Mouse (Mus musculus): ENCODE measurements around the gene Gpbar1.

Gene Gpbar1

GRCm38 (mm10) chr1:74288327-74288726 lies 10.0 kb downstream of the Gpbar1 start:
- Histone ChIP-seq H3K9me3 (ENCODE audit: low read length) (no peaks in the 10 kb centered on the region), H3K27me3 (ENCODE audit: insufficient read depth, low read length) (no peaks in the 10 kb centered on the region), H3K4me1 (replicated peaks; ENCODE audit: low read depth, low read length) (peaks cover 47% of the 10 kb centered on the region)

GRCm38 (mm10) chr1:74289248-74289647 lies 10.9 kb downstream of the Gpbar1 start:
- H3K9me3 ChIP-seq (ENCODE audit: low read length) = no peaks in the 10 kb centered on the region
- TF ChIP-seq CTCF (conservative IDR thresholded peaks at IDR 0.05; ENCODE audit: low read length) (no peak), POU5F1 (IDR thresholded peaks at IDR 0.05; ENCODE audit: borderline replicate concordance, low read length) (no peak)
- no peak overlapping the region for H3K4me3 ChIP-seq (replicated peaks; ENCODE audit: low read length)
- peaks cover 40% of the 10 kb centered on the region for H3K4me1 ChIP-seq (replicated peaks; ENCODE audit: low read depth, low read length)
- H3K36me3 ChIP-seq (ENCODE audit: insufficient read depth, low read length) = peaks cover 78% of the 10 kb centered on the region
- no peaks in the 10 kb centered on the region for H3K27me3 ChIP-seq (ENCODE audit: insufficient read depth, low read length)

More at GRCm38 (mm10) chr1:74288327-74288726, 10.0 kb downstream of the Gpbar1 start:
- H3K36me3 ChIP-seq (ENCODE audit: insufficient read depth, low read length) = peaks cover 74% of the 10 kb centered on the region
- H3K4me3 ChIP-seq (replicated peaks; ENCODE audit: low read length) = no peak overlapping the region
- TF ChIP-seq NANOG (IDR thresholded peaks at IDR 0.05; ENCODE audit: borderline replicate concordance, low read length) = no peak
- TF ChIP-seq POU5F1 (IDR thresholded peaks at IDR 0.05; ENCODE audit: borderline replicate concordance, low read length) = no peak
- no peak for TF ChIP-seq CTCF (conservative IDR thresholded peaks at IDR 0.05; ENCODE audit: low read length)

- H3K4me3 ChIP-seq (replicated peaks; ENCODE audit: low read length) = no peak overlapping the region
- peaks cover 41% of the 10 kb centered on the region for H3K4me1 ChIP-seq (replicated peaks; ENCODE audit: low read depth, low read length)
Observed at GRCm38 (mm10) chr1:74289740-74290139, 11.4 kb downstream of the Gpbar1 start.

GRCm38 (mm10) chr1:74290141-74290540 lies 11.8 kb downstream of the Gpbar1 start:
- TF ChIP-seq POU5F1 (IDR thresholded peaks at IDR 0.05; ENCODE audit: borderline replicate concordance, low read length) = no peak
- no peak for TF ChIP-seq CTCF (conservative IDR thresholded peaks at IDR 0.05; ENCODE audit: low read length)
- no peak for TF ChIP-seq NANOG (IDR thresholded peaks at IDR 0.05; ENCODE audit: borderline replicate concordance, low read length)
- peaks cover 45% of the 10 kb centered on the region for H3K4me1 ChIP-seq (replicated peaks; ENCODE audit: low read depth, low read length)
- no peak overlapping the region for H3K4me3 ChIP-seq (replicated peaks; ENCODE audit: low read length)
- H3K27me3 ChIP-seq (ENCODE audit: insufficient read depth, low read length) = no peaks in the 10 kb centered on the region
- H3K9me3 ChIP-seq (ENCODE audit: low read length) = no peaks in the 10 kb centered on the region
- H3K36me3 ChIP-seq (ENCODE audit: insufficient read depth, low read length) = peaks cover 85% of the 10 kb centered on the region

More at GRCm38 (mm10) chr1:74289740-74290139, 11.4 kb downstream of the Gpbar1 start:
- no peaks in the 10 kb centered on the region for H3K9me3 ChIP-seq (ENCODE audit: low read length)
- H3K27me3 ChIP-seq (ENCODE audit: insufficient read depth, low read length) = no peaks in the 10 kb centered on the region
- no peak for TF ChIP-seq NANOG (IDR thresholded peaks at IDR 0.05; ENCODE audit: borderline replicate concordance, low read length)
- TF ChIP-seq POU5F1 (IDR thresholded peaks at IDR 0.05; ENCODE audit: borderline replicate concordance, low read length) = no peak
- TF ChIP-seq CTCF (conservative IDR thresholded peaks at IDR 0.05; ENCODE audit: low read length) = no peak
- peaks cover 81% of the 10 kb centered on the region for H3K36me3 ChIP-seq (ENCODE audit: insufficient read depth, low read length)

GRCm38 (mm10) chr1:74292331-74293020 lies 14.1 kb downstream of the Gpbar1 start:
- peaks cover 49% of the 10 kb centered on the region for H3K4me1 ChIP-seq (replicated peaks; ENCODE audit: low read depth, low read length)
- peaks cover 95% of the 10 kb centered on the region for H3K36me3 ChIP-seq (ENCODE audit: insufficient read depth, low read length)
- no peaks in the 10 kb centered on the region for H3K27me3 ChIP-seq (ENCODE audit: insufficient read depth, low read length)
- TF ChIP-seq NANOG (IDR thresholded peaks at IDR 0.05; ENCODE audit: borderline replicate concordance, low read length) (no peak), CTCF (conservative IDR thresholded peaks at IDR 0.05; ENCODE audit: low read length) (no peak), POU5F1 (IDR thresholded peaks at IDR 0.05; ENCODE audit: borderline replicate concordance, low read length) (no peak)
- H3K4me3 ChIP-seq (replicated peaks; ENCODE audit: low read length) = no peak overlapping the region
- H3K9me3 ChIP-seq (ENCODE audit: low read length) = no peaks in the 10 kb centered on the region

GRCm38 (mm10) chr1:74293306-74293960 lies 15.1 kb downstream of the Gpbar1 start:
- Histone ChIP-seq H3K4me1 (replicated peaks; ENCODE audit: low read depth, low read length) (peaks cover 47% of the 10 kb centered on the region), H3K4me3 (replicated peaks; ENCODE audit: low read length) (no peak overlapping the region), H3K36me3 (ENCODE audit: insufficient read depth, low read length) (peaks cover 94% of the 10 kb centered on the region), H3K9me3 (ENCODE audit: low read length) (no peaks in the 10 kb centered on the region), H3K27me3 (ENCODE audit: insufficient read depth, low read length) (no peaks in the 10 kb centered on the region)
- no peak for TF ChIP-seq POU5F1 (IDR thresholded peaks at IDR 0.05; ENCODE audit: borderline replicate concordance, low read length)
- no peak for TF ChIP-seq CTCF (conservative IDR thresholded peaks at IDR 0.05; ENCODE audit: low read length)
- no peak for TF ChIP-seq NANOG (IDR thresholded peaks at IDR 0.05; ENCODE audit: borderline replicate concordance, low read length)

GRCm38 (mm10) chr1:74294090-74294643 lies 15.8 kb downstream of the Gpbar1 start:
- Histone ChIP-seq H3K9me3 (ENCODE audit: low read length) (no peaks in the 10 kb centered on the region), H3K4me1 (replicated peaks; ENCODE audit: low read depth, low read length) (peaks cover 51% of the 10 kb centered on the region), H3K36me3 (ENCODE audit: insufficient read depth, low read length) (peaks cover 93% of the 10 kb centered on the region), H3K27me3 (ENCODE audit: insufficient read depth, low read length) (no peaks in the 10 kb centered on the region), H3K4me3 (replicated peaks; ENCODE audit: low read length) (no peak overlapping the region)
- TF ChIP-seq NANOG (IDR thresholded peaks at IDR 0.05; ENCODE audit: borderline replicate concordance, low read length) (no peak), CTCF (conservative IDR thresholded peaks at IDR 0.05; ENCODE audit: low read length) (no peak), POU5F1 (IDR thresholded peaks at IDR 0.05; ENCODE audit: borderline replicate concordance, low read length) (no peak)

GRCm38 (mm10) chr1:74294733-74295455 lies 16.5 kb downstream of the Gpbar1 start:
- Histone ChIP-seq H3K27me3 (ENCODE audit: insufficient read depth, low read length) (no peaks in the 10 kb centered on the region), H3K4me1 (replicated peaks; ENCODE audit: low read depth, low read length) (peaks cover 56% of the 10 kb centered on the region), H3K36me3 (ENCODE audit: insufficient read depth, low read length) (peaks cover 87% of the 10 kb centered on the region), H3K4me3 (replicated peaks; ENCODE audit: low read length) (no peak overlapping the region), H3K9me3 (ENCODE audit: low read length) (no peaks in the 10 kb centered on the region)
- TF ChIP-seq NANOG (IDR thresholded peaks at IDR 0.05; ENCODE audit: borderline replicate concordance, low read length) (no peak), CTCF (conservative IDR thresholded peaks at IDR 0.05; ENCODE audit: low read length) (no peak), POU5F1 (IDR thresholded peaks at IDR 0.05; ENCODE audit: borderline replicate concordance, low read length) (no peak)
